Mouse (Mus musculus) bone marrow, adult 2 months (tissue): ENCODE results near the gene Pycr1.

Experiments used
- CTCF ChIP-seq: fragments of 200-500 bp; IDR thresholded peaks from 2 replicates; pipeline ENCODE4 v1.5.1; 2011; ENCODE audit warnings: low read length, control low read depth; ENCODE audit not compliant: control insufficient read depth, insufficient read depth
- POLR2A ChIP-seq: fragments of 200-500 bp; IDR thresholded peaks from 2 replicates; pipeline ENCODE4 v1.6.1; 2011; ENCODE audit warnings: low read depth, mild to moderate bottlenecking, control low read depth, low read length, borderline replicate concordance; ENCODE audit not compliant: control insufficient read depth

GRCm38 (mm10) chr11:120661076-120661460 lies 17.5 kb upstream of the Pycr1 start, which contains the start of gene Notum:
- TF ChIP-seq CTCF: no peak
- TF ChIP-seq POLR2A: no peak
